Comparison of ENCODE assay signal across 8 mouse cellular contexts in genomic region chr13:54371387-54372330, GRCm38 (mm10). TPM values are rescaled to one million over a fixed set of nuclear protein-coding genes. Genes with fewer than 3 reads are reported as not detected.
DNase-seq lines count a peak whose midpoint lies in the region; ATAC-seq and TF ChIP-seq lines count a peak whose summit lies in the region.

No protein-coding gene starts in this region.

- H3K9me3 ChIP-seq in intestine, postnatal 0 days (ENCODE audit: control insufficient read depth), result no peaks in the 10 kb centered on the region
- H3K9me3 ChIP-seq in liver, embryonic 12.5 days (replicated peaks), result no peaks in the 10 kb centered on the region

- H3K27me3 ChIP-seq in intestine, postnatal 0 days (replicated peaks; ENCODE audit: control insufficient read depth, insufficient read depth, low read length), result peaks cover 20% of the 10 kb centered on the region; the same call in 1 of the 2 replicates
- peaks cover 52% of the 10 kb centered on the region for H3K27me3 ChIP-seq in liver, embryonic 12.5 days (replicated peaks)

- peak overlapping the region; percentile 36 for H3K4me3 ChIP-seq in intestine, postnatal 0 days (ENCODE audit: low read depth, low read length)
- H3K4me3 ChIP-seq in liver, embryonic 12.5 days, result peak overlapping the region; percentile 13; the same call in 1 of the 2 replicates

- H3K4me2 ChIP-seq in intestine, postnatal 0 days (replicated peaks; ENCODE audit: low read depth), result peak overlapping the region; percentile 65
- peak overlapping the region; percentile 57 for H3K4me2 ChIP-seq in liver, embryonic 12.5 days

- no peak overlapping the region for H3K27ac ChIP-seq in intestine, postnatal 0 days (ENCODE audit: low read depth, low read length)
- no peak overlapping the region for H3K27ac ChIP-seq in liver, embryonic 12.5 days

- no peaks in the 10 kb centered on the region for H3K4me1 ChIP-seq in intestine, postnatal 0 days (replicated peaks; ENCODE audit: control insufficient read depth, insufficient read depth, low read length)
- peaks cover 11% of the 10 kb centered on the region; the same call in 1 of the 2 replicates for H3K4me1 ChIP-seq in liver, embryonic 12.5 days

- WGBS in intestine, postnatal 0 days, result 1% methylated on average over 58 of the region's 59 CpGs
- 2% methylated on average over 57 of the region's 59 CpGs for WGBS in liver, embryonic 12.5 days (ENCODE audit: insufficient replicate concordance)

- TF ChIP-seq CTCF in intestine, postnatal 0 days (IDR thresholded peaks at IDR 0.05; ENCODE audit: low read depth), result peak; percentile 69

- H3K9ac ChIP-seq in intestine, postnatal 0 days (ENCODE audit: low read depth, low read length), result no peak overlapping the region
- no peak overlapping the region for H3K9ac ChIP-seq in liver, embryonic 12.5 days

- no peak for DNase-seq in cerebellum, adult 9-10 months
- peak; percentile 90 for DNase-seq in embryo, embryonic 10 days (ENCODE audit: low spot score)
- peak; percentile 94 for DNase-seq in heart, adult 11 months
- peak; percentile 17 for DNase-seq in naive thymus-derived CD4-positive, alpha-beta T cell, adult 2 months (ENCODE audit: low read depth)
- DNase-seq in spleen, postnatal 4 days (ENCODE audit: low spot score in 2 of 2), result peak; percentile 78 to 92

- H3K36me3 ChIP-seq in intestine, postnatal 0 days (ENCODE audit: control insufficient read depth, insufficient read depth), result no peaks in the 10 kb centered on the region
- no peaks in the 10 kb centered on the region for H3K36me3 ChIP-seq in liver, embryonic 12.5 days

- peak; percentile 43 for ATAC-seq in cerebellum, adult (ENCODE audit: insufficient number of reproducible peaks, low FRiP score, low TSS enrichment)
- peak; percentile 75 for ATAC-seq in intestine, postnatal 0 days
- ATAC-seq in liver, embryonic 12.5 days, result peak; percentile 51; the same call in 1 of the 2 replicates

RNA-seq across cellular contexts. Expression of gene Cplx2, which starts 0.5 kb away (rescaled TPM):
- 2.2 and 2.6 TPM in 2 replicates for polyA plus RNA-seq in intestine, postnatal 0 days (2015; fragmentation: Nextera tagmentation; extraction: Ambion mirVana)
- 0.45 and 0.52 TPM in 2 replicates for polyA plus RNA-seq in liver, embryonic 12.5 days (2016; fragmentation: Nextera tagmentation; extraction: Ambion mirVana)
